Mouse (Mus musculus): ENCODE results near the gene Klra3. TPM values are rescaled to one million over a fixed set of nuclear protein-coding genes. Genes with fewer than 3 reads are reported as not detected.

The Klra3 gene
- polyA plus RNA-seq (2012; rRNA removed): not detected in 2 replicates

GRCm38 (mm10) chr6:130337411-130337810 is at the start of gene Klra3:
TSS of gene Klra3 (minus strand) at chr6:130337574.

GRCm38 (mm10) chr6:130386750-130387149 is 49.4 kb upstream of the Klra3 start, which contains the start of gene Klra1:
TSS of gene Klra1 (minus strand) at chr6:130386874.

GRCm38 (mm10) chr6:130281828-130282227 is 55.5 kb downstream of the Klra3 start, which contains the start of gene Klra10:
TSS of gene Klra10 (minus strand) at chr6:130281928.

Other genes starting within 250 kb of the Klra3 start
- gene Klra8, start 207.7 kb downstream of the Klra3 start, polyA plus RNA-seq (2012; rRNA removed): not detected in 2 replicates
- gene Klra9, start 144.5 kb downstream of the Klra3 start, polyA plus RNA-seq (2012; rRNA removed): not detected in 2 replicates
- not detected in 2 replicates for gene Klra7, start 104.3 kb downstream of the Klra3 start, polyA plus RNA-seq (2012; rRNA removed)
- gene Klra10, start 55.6 kb downstream of the Klra3 start, polyA plus RNA-seq (2012; rRNA removed): not detected in 2 replicates
- not detected in 2 replicates for gene Klra1, start 49.3 kb upstream of the Klra3 start, polyA plus RNA-seq (2012; rRNA removed)